Mouse (Mus musculus) bone marrow macrophage, adult 2 months (primary cell): ENCODE measurements at regions not wholly inside any gene's neighbourhood (a gene's known extent, or its start where the extent isn't known, plus 50 kb on each side); places are given as distances from the start of the nearest gene placed in this dataset.

Experiments
- CTCF ChIP-seq: IDR thresholded peaks from 2 replicates; pipeline ENCODE4 v1.5.1; 2012; ENCODE audit warnings: low read depth, mild to moderate bottlenecking, low read length, moderate library complexity
- POLR2A ChIP-seq: IDR thresholded peaks from 2 replicates; pipeline ENCODE4 v1.6.1; 2012; ENCODE audit warnings: mild to moderate bottlenecking, low read depth, low read length, borderline replicate concordance

GRCm38 (mm10) chr10:46046890-46047414 lies 469.3 kb downstream of the Hace1 start:
- no peak for TF ChIP-seq CTCF
- TF ChIP-seq POLR2A, result no peak
